Mouse (Mus musculus) splenic B cell, adult 2 months (primary cell): ENCODE data around the gene Ms4a4c.

Experiments
- DNase-seq: peaks from one replicate; pipeline ENCODE4 v3.0.0-alpha.2; 2011; ENCODE audit warnings: low read depth, low spot score
- H3K27me3 ChIP-seq: 2 replicates; pipeline ENCODE4 v1.6.1; 2012; ENCODE audit warnings: mild to moderate bottlenecking, low read length, moderate library complexity, mixed read lengths; ENCODE audit not compliant: control insufficient read depth, poor library complexity, insufficient read depth, severe bottlenecking
- H3K36me3 ChIP-seq: 2 replicates; pipeline ENCODE4 v1.6.1; 2012; ENCODE audit warnings: mild to moderate bottlenecking, low read length, moderate library complexity, mixed read lengths; ENCODE audit not compliant: control insufficient read depth, poor library complexity, insufficient read depth, severe bottlenecking

Gene Ms4a4c

DNA sequence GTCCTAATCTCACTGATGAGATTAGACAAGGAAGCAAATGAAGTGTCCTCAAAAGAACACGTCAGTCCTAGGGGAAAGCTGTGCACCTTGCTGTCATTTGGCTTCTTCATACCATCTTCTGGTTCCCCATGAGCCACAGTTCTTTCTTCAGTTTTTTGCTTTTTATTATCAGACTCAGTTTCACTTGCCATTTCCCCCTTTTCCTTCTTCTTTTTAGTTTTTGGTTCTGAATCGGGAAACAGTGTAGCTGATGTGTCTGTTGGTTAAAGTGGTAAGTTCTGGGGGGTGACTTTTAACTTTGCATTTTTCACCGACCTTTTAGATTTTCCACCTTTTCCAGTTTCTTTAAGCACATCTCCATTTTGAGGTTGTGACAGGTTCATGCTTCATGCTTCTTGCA lies at the start of gene Ms4a4c:
Gene Ms4a4c (plus strand): TSS at position 244 of the 400 bp plus-strand sequence.
- Histone ChIP-seq H3K36me3 (no peaks in the 10 kb centered on the region), H3K27me3 (no peaks in the 10 kb centered on the region)
- peak; percentile 58 for DNase-seq

DNA sequence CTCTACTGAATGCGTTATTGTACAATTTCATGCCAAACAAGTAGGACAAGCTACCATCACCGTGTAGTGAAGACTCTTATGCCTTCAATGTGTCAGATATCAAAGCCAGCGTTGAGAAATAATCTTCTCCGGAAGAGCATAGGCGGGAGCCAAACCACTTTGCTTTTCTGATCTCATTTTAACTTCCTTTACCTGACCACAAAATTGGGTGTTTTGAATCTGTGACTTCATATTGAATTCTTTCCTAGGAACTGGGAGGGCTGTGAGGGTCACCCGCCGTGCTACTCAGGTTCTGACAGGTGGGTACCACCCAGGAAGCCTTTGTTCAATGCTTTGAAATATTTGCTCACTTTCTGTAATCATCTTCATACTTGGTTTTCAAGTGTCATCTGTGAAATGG lies 48.8 kb upstream of the Ms4a4c start:
- no peaks in the 10 kb centered on the region for H3K36me3 ChIP-seq
- H3K27me3 ChIP-seq = no peaks in the 10 kb centered on the region
- DNase-seq = peak; percentile 51

DNA sequence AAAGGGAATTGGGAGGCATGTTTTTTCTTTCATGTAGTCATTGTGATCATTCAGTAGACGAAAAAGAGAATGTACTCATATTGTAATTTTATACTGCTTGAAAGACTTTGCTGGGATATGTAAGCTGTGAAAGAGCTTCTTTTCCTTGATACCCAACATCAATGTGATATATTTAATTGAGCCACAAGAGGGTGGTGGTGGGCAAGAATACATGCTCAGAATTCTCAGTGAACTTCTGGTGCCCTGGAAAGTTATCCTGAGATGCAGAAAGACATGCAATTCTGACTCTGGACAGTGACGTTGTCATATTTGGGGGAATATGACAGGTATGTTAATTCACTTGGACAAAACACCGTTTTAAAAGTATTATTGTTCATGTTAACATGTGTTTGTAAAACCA lies 44.5 kb upstream of the Ms4a4c start:
- H3K36me3 ChIP-seq = no peaks in the 10 kb centered on the region
- peak; percentile 57 for DNase-seq
- H3K27me3 ChIP-seq = no peaks in the 10 kb centered on the region

DNA sequence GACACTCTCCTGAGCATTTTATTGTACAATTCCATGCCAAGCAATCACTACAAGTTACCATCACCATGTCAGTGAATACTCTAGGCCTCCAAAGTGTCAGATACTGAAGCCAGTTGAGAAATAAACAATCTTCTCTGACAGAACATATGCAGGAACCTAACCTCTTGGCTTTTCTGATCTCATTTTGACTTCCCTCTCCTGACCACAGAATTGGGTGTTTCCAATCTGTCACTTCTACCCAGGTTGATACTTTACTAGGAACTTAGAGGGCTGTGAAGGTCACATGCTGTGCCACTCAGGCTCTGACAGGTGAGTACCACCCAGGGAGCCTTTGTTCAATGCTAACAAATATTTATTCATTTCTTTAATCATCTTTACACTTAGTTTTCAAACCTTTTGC lies 42.6 kb upstream of the Ms4a4c start:
- Histone ChIP-seq H3K27me3 (no peaks in the 10 kb centered on the region), H3K36me3 (no peaks in the 10 kb centered on the region)
- peak; percentile 73 for DNase-seq

DNA sequence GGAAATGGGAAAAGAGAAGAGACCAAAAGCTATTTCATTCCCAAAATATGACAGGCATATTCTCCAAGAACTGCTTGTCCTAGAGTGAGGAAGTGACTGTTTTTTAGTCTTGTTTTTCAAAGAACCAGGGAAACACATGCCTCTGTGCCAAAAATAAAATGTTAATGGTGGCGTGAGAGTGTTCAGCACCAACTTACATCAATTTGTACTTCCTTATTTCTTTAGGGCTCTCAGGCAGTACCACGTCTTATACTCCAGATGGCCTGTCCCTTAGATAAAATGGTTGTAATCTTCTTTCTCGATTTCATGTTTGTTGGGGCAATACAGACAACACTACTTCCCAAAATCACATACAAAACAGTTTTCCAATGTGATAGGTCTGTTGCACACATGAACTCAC lies 36.3 kb upstream of the Ms4a4c start:
- Histone ChIP-seq H3K36me3 (no peaks in the 10 kb centered on the region), H3K27me3 (no peaks in the 10 kb centered on the region)
- DNase-seq = peak; percentile 31

DNA sequence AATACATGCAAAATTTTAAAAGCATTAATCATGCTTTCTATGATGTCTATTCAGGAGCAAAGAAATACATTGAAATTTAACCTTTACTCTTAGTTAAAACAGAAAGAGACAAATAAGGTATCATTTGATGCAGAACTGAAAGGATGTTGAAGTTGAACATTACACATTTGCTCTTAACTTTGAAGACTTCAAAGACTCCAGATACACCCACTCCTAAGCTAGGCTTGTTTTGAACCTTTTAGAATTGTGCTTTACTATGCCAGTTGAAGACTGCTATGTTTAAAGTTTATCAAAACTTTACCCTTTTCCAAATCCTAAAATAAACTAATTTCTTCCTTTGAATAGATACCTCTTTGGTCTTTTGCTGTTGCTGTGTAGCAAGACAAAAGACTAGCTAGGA lies 33.4 kb upstream of the Ms4a4c start:
- Histone ChIP-seq H3K27me3 (no peaks in the 10 kb centered on the region), H3K36me3 (no peaks in the 10 kb centered on the region)
- DNase-seq = no peak

DNA sequence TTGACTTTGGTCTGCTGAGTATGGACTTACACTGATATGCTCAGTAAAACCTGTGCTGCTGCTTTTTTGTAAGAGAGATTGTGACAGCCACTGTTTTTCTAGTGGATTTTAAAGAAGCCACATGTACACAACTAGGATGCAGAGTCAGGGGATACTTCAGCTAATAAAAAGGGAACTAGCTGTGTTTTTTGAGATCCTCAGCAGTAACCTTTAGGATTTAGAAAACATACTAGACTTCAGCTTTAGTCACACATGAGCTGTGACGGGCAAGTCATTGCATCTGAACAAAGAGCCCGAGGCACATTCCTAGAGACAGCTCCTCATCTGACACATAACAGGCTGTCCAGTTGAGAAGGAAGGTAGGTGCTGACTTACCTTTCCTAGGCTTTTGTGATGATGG lies 29.3 kb upstream of the Ms4a4c start, which contains the start of gene Ms4a4a:
Gene Ms4a4a (plus strand): TSS at position 251 of the 400 bp plus-strand sequence.
- Histone ChIP-seq H3K27me3 (no peaks in the 10 kb centered on the region), H3K36me3 (no peaks in the 10 kb centered on the region)
- DNase-seq = no peak

DNA sequence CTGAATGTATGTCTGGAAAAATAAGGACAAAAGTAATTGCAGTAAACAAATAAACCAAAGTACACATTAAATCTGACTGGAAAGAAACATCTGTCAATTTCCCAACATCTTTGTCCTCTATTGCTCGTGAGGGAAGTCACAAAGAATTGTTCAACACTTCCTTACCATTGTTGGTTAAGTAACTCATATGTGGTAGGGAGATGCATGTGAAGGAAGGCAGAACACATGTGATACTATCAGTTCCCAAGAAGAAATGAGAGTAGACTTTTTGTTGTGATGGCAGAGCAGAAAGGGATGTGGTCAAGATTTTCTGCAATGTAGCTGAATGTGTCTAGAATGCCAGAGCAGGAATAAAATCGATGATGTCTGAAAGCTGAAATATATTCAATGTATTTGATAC lies 28.2 kb upstream of the Ms4a4c start:
- no peak for DNase-seq
- Histone ChIP-seq H3K27me3 (no peaks in the 10 kb centered on the region), H3K36me3 (no peaks in the 10 kb centered on the region)

DNA sequence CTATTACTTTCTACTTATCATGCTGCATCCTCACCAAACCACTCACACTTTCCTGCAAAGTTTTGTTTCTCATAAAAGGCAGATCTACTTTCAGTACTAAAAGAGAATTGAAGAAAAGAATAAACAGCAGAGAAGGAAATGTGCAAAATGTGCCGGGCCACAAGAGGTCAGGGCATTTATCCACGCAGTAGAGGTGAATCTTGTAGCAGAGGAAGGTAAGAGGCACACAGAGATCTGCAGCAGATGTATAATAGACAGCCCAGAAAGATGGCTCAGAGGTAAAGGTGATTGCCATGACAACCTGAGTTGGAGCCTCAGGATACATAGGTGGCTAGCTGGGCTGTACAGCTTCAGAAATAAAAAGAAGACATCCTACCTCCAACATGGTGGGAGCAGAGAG lies 17.5 kb upstream of the Ms4a4c start:
- Histone ChIP-seq H3K36me3 (no peaks in the 10 kb centered on the region), H3K27me3 (no peaks in the 10 kb centered on the region)
- peak; percentile 79 for DNase-seq

DNA sequence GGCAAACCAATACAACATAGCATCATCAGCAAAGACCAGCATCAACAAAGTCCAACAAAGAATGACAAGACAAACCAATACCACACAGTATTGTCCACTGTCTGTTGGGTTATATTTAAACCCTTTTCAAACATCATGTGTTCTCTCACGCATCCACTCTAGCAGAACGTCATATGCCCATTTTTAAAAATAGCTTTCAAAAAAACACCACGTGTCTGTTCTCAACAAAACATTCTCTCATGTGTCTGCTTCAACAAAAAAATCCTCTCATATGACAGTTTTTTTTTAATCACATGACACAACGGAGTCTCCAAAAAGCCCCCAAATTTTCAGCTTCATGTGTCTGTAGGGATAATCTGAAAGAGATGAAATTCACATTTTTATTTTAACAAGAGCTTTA lies 16.9 kb upstream of the Ms4a4c start:
- DNase-seq = peak; percentile 93
- Histone ChIP-seq H3K36me3 (no peaks in the 10 kb centered on the region), H3K27me3 (no peaks in the 10 kb centered on the region)

DNA sequence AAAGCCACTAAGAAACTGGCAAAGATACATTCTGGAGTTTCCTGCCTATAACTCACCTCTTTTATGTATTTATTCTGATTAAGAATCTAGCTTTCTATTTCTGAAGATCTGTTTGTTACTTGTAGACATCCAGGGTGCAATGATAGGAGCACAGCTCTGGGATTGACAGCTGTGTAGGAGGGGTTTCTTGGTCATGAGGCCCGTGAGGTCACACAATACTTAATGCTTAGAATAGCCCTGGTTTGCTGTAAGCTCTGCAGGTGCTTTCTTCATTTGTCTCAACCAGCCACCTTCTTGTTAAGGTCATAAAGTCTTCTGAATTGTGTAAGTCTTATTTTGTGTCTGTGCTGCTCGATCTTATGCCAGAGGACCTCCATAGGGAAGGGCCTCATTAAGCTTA lies 15.6 kb upstream of the Ms4a4c start:
- no peaks in the 10 kb centered on the region for H3K36me3 ChIP-seq
- no peaks in the 10 kb centered on the region for H3K27me3 ChIP-seq
- peak; percentile 89 for DNase-seq

DNA sequence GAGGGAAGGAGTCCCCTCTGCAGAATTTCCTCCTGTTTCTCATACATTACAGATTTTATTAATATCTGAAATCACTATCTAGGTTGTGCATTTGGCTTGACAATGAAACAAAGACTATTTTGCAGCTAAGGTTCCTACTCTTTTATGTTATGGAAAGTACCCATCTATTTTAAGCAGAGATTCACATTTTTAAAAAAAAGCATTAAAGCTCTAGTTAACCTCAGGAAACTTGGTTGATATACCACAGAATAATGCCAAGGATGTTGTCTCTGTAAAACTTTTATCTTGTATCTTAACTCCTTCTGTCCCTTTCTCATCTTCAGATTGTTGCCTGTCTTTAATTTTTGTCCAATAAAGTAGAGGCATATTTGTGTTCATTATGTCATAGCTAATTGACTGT lies 8.8 kb upstream of the Ms4a4c start:
- no peak for DNase-seq
- Histone ChIP-seq H3K27me3 (no peaks in the 10 kb centered on the region), H3K36me3 (no peaks in the 10 kb centered on the region)

DNA sequence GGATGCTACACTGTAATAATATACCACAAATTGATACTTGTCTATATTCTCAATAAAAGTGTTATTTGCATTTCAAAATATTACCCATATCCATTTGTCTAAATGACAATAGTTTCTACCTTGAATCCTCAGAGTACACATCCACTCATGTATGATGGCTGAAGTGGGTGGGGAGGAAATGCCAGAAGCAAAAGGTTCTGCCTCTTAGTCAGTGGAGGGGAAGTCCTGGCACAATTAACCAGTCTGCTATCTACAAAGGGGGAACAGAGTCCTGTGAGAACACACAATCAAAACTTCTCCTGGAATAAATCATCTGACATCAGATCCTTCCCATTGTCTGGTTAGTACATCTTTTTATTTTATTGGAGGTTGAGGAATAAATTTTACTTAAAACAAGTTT lies 2.9 kb downstream of the Ms4a4c start:
- DNase-seq = peak; percentile 76
- Histone ChIP-seq H3K36me3 (no peaks in the 10 kb centered on the region), H3K27me3 (no peaks in the 10 kb centered on the region)

DNA sequence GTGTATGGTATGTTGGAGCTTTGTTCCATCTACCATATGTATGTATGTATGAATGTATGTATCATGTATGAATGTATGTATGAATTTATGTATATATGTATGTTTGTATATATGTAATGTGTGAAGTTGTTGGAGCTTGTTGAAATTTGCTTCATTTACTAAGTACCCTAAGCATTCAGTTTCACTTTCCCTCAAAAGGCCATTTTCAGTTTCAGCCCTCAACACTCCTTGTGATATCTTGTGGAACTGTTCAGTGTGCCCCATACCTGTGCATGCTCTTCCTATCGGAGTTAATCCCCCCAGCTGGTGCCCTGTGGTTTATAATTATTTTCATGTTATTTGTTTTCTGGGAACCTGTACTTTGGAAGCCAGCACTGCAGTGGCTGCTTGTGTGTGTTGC lies 4.0 kb downstream of the Ms4a4c start:
- DNase-seq = peak; percentile 64
- H3K36me3 ChIP-seq = no peaks in the 10 kb centered on the region
- no peaks in the 10 kb centered on the region for H3K27me3 ChIP-seq

DNA sequence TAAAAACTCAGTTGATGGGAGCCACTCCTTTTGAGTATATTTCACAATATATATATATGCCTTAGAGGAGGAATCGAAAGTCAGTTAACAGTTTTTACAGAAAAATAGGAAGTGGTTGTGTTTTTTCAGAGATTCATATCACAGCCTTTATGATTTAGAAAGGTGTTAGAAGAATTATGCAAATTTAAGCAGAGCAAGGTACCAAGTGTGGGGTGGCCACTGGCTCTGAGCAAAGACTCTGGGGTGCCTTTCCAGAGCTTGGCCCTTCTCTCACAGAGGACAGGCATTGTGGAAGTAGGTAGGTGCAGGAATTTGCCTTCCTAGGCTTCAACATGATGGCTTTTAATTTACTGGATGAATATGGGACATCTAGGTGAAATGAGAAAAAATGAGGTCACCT lies 7.1 kb downstream of the Ms4a4c start:
- DNase-seq = peak; percentile 68
- no peaks in the 10 kb centered on the region for H3K27me3 ChIP-seq
- H3K36me3 ChIP-seq = peaks cover 6% of the 10 kb centered on the region; the same call in 1 of the 2 replicates

DNA sequence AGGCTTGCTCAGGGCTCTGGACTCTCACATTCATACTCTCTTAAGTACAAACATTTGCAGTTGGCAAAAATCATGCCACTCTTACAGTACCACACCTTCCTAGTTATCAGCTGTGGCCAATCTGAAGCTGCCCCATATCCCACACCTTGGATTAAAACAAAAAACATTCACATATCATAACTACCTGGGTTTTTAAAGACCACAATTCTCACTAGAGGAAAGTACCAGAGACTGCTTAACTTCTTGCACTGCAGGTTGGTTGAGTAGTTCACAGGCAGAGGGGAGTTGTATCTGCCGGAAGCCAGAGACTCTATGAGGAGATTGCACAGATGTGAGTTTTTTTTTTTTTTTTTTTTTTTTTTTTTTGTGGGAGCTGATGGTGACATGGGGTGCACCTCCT lies 9.5 kb downstream of the Ms4a4c start:
- Histone ChIP-seq H3K36me3 (peaks cover 6% of the 10 kb centered on the region; the same call in 1 of the 2 replicates), H3K27me3 (no peaks in the 10 kb centered on the region)
- no peak for DNase-seq
